Mouse (Mus musculus) bone marrow, adult 2 months (tissue): Measurements from ENCODE around the gene Olfr318.

Source experiments
- CTCF ChIP-seq: fragments of 200-500 bp; IDR thresholded peaks from 2 replicates; pipeline ENCODE4 v1.5.1; 2011; ENCODE audit warnings: low read length, control low read depth; ENCODE audit not compliant: control insufficient read depth, insufficient read depth
- POLR2A ChIP-seq: fragments of 200-500 bp; IDR thresholded peaks from 2 replicates; pipeline ENCODE4 v1.6.1; 2011; ENCODE audit warnings: low read depth, mild to moderate bottlenecking, control low read depth, low read length, borderline replicate concordance; ENCODE audit not compliant: control insufficient read depth

DNA sequence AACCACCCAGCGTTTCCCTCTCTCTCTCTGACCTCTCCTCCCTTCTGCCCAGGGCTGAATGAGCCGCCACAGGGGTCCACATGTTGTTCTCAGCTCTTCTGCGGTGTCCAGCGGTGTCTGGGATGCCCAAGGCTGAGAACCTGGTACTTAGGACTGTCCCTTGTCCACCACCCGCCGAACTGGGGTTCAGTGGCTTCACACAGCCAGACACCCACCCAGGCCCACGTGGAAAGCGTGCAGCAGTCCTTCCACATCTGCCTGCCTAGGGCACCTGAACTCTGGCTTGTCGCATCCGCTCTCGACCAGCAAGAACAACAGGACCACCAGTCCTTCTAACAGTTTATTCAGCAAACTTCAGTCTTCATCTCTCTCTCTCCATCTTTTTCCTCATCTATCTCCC, 14.7 kb downstream of the Olfr318 start:
- TF ChIP-seq CTCF (no peak), POLR2A (no peak)
